Mouse (Mus musculus): ENCODE measurements around the gene Foxn3. TPM values are rescaled to one million over a fixed set of nuclear protein-coding genes. Genes with fewer than 3 reads are reported as not detected.

The Foxn3 gene
- polyA plus RNA-seq, 1 experiment from 2014 or later: 97.6 TPM

GRCm38 (mm10) chr12:99248606-99249005, 314.8 kb downstream of the Foxn3 start:
- H3K36me3 ChIP-seq: no peaks in the 10 kb centered on the region
- no peak overlapping the region for H3K9ac ChIP-seq
- 90% methylated on average over 8 of the region's 8 CpGs for WGBS
- H3K4me3 ChIP-seq (replicated peaks): no peak overlapping the region
- no peak overlapping the region for H3K4me2 ChIP-seq (replicated peaks)
- H3K4me1 ChIP-seq: peaks cover 14% of the 10 kb centered on the region
- no peaks in the 10 kb centered on the region for H3K9me3 ChIP-seq (replicated peaks)
- H3K27me3 ChIP-seq: no peaks in the 10 kb centered on the region
- no peak overlapping the region for H3K27ac ChIP-seq (replicated peaks)
- no peak for ATAC-seq (ENCODE audit: insufficient number of reproducible peaks, low FRiP score, low TSS enrichment, low read depth)

DNA sequence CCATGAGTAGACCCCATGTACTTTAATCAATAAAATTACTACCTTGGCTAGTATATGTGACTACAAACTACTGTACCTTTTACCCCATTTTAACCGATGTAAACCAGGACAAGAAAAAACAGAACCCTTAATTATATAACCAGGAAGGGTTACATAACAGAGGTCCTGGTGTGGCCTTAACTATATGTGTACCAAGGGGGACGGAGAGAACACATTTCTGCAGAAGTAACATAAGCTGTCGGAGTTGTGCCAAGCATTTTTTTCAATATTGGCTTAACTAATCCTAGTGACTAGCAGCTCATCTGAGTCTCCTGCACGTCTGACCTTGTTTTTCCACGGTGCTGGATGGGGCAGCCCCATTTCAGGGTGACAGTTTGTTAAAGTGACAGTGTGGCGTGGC, 315.4 kb downstream of the Foxn3 start:
- no peak overlapping the region for H3K27ac ChIP-seq (replicated peaks)
- no peaks in the 10 kb centered on the region for H3K27me3 ChIP-seq
- no peak for ATAC-seq (ENCODE audit: insufficient number of reproducible peaks, low FRiP score, low TSS enrichment, low read depth)
- 47% methylated on average over 6 of the region's 6 CpGs for WGBS
- H3K4me1 ChIP-seq: peaks cover 14% of the 10 kb centered on the region
- no peaks in the 10 kb centered on the region for H3K9me3 ChIP-seq (replicated peaks)
- H3K9ac ChIP-seq: no peak overlapping the region
- no peaks in the 10 kb centered on the region for H3K36me3 ChIP-seq
- H3K4me3 ChIP-seq (replicated peaks): no peak overlapping the region
- H3K4me2 ChIP-seq (replicated peaks): no peak overlapping the region

DNA sequence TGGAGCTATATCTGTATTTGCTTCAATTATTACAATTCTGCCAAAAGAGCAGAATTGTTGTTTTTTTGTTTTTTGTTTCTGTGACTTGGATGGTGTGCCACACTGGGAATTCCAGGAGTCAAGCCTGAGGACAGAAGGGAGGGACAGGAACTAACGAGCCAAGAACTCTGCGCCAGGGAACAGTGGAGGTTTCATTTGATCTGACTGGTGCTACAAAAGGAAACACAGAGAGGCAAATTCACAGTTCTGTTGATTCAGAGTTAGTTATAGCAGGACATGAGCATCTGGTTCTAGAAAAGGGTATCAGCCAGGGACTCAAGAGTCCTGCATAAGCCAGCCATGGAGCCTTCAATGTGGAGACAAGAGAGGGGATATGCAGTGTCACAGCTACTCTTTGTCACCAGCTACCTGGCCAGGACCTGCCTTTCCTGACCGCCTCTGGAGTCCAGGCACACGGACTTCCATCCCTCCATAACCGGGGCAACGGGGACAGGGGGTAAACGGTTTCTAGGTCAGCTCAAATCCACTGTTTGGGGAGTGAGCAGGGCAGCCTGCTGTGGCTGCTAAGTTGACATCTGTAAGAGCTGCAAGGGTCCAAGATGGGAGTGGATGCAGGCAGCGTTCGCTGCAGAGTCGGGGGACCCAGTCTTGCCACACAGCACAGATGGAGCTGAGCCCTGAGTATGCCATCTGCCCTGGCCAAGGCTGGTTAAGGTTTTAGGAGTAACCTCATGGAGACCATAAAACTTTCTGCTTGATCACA, 316.2 kb downstream of the Foxn3 start:
- Histone ChIP-seq H3K9me3 (replicated peaks) (no peaks in the 10 kb centered on the region), H3K4me3 (replicated peaks) (no peak overlapping the region), H3K27me3 (no peaks in the 10 kb centered on the region), H3K27ac (replicated peaks) (no peak overlapping the region), H3K4me2 (replicated peaks) (no peak overlapping the region), H3K9ac (no peak overlapping the region), H3K36me3 (no peaks in the 10 kb centered on the region), H3K4me1 (peaks cover 14% of the 10 kb centered on the region)
- no peak for ATAC-seq (ENCODE audit: insufficient number of reproducible peaks, low FRiP score, low TSS enrichment, low read depth)
- WGBS: 75% methylated on average over 10 of the region's 10 CpGs

DNA sequence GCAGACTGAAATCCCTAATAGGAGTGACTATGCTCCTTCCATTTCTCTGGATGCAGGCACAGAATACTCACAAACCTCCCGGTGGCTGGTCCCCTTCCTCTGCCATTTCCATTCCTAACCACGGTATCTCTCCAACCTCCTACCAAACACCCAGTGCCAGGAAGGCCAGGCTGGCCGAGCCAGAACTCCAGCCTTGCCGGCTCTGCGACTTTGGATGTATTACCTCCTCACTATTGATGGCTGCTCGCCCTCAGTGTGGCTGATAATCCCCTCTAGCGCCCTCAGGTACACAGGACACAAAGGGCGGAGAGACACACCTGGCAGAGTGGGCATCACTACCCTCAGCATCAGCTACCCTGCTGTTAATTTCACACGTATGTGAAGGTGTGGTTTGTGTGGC, 318.7 kb downstream of the Foxn3 start:
- Histone ChIP-seq H3K4me2 (replicated peaks) (no peak overlapping the region), H3K4me1 (peaks cover 24% of the 10 kb centered on the region), H3K27me3 (no peaks in the 10 kb centered on the region), H3K9ac (no peak overlapping the region), H3K9me3 (replicated peaks) (no peaks in the 10 kb centered on the region), H3K27ac (replicated peaks) (no peak overlapping the region), H3K4me3 (replicated peaks) (no peak overlapping the region), H3K36me3 (no peaks in the 10 kb centered on the region)
- 85% methylated on average over 9 of the region's 9 CpGs for WGBS
- no peak for ATAC-seq (ENCODE audit: insufficient number of reproducible peaks, low FRiP score, low TSS enrichment, low read depth)

DNA sequence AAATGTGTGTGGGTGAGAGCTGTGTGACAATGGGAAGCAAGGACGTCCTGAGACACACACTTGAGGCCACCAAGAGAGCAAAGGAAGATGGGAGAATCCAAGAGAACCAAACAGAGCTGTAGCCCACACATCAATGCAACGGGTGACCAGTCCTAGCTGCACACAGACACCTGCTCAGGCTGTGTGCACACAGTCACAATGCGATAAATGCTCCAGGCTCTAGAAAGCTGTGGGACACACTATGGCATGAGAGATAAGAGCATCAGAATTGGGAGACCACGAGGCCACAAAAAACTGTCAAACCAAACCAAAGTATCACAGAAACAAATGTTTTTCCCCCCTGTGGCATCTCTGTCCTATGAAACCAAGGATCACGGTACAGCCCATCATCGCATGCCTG, 319.1 kb downstream of the Foxn3 start:
- H3K4me1 ChIP-seq: peaks cover 29% of the 10 kb centered on the region
- H3K27me3 ChIP-seq: no peaks in the 10 kb centered on the region
- WGBS: 88% methylated on average over 6 of the region's 6 CpGs
- H3K36me3 ChIP-seq: no peaks in the 10 kb centered on the region
- H3K9ac ChIP-seq: no peak overlapping the region
- no peak overlapping the region for H3K4me2 ChIP-seq (replicated peaks)
- no peak overlapping the region for H3K4me3 ChIP-seq (replicated peaks)
- no peak overlapping the region for H3K27ac ChIP-seq (replicated peaks)
- H3K9me3 ChIP-seq (replicated peaks): no peaks in the 10 kb centered on the region
- ATAC-seq (ENCODE audit: insufficient number of reproducible peaks, low FRiP score, low TSS enrichment, low read depth): no peak

DNA sequence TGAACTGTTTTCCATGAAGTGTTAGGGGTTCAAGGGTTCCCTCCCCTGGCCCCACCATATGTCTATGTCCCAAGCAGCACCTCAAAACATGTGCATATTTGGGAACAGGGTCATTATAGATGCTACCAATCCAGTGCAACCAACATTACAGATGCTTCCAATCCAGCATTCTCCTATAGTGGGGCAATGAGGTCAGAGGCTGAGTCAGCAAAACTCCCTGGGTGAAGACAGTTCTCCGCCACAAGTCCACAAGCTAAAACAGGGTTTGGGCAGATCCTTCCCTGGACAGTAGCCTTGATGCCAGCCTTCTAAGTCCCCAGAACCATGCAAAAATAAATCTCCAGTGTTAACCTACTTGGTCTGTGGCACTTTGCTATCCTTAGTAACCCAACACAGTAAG, 320.1 kb downstream of the Foxn3 start:
- H3K27ac ChIP-seq (replicated peaks): no peak overlapping the region
- no peak overlapping the region for H3K4me2 ChIP-seq (replicated peaks)
- no peak overlapping the region for H3K4me3 ChIP-seq (replicated peaks)
- H3K4me1 ChIP-seq: peaks cover 32% of the 10 kb centered on the region
- no peaks in the 10 kb centered on the region for H3K27me3 ChIP-seq
- no peak for ATAC-seq (ENCODE audit: insufficient number of reproducible peaks, low FRiP score, low TSS enrichment, low read depth)
- WGBS: 73% methylated on average over 1 of the region's 1 CpGs
- no peaks in the 10 kb centered on the region for H3K36me3 ChIP-seq
- no peaks in the 10 kb centered on the region for H3K9me3 ChIP-seq (replicated peaks)
- H3K9ac ChIP-seq: no peak overlapping the region

GRCm38 (mm10) chr12:99240185-99240726, 323.1 kb downstream of the Foxn3 start:
- 0 out of 2 replicates have a peak overlapping the region, but pooled peaks have one; percentile 1 for H3K27ac ChIP-seq (replicated peaks)
- 51% methylated on average over 5 of the region's 5 CpGs for WGBS
- ATAC-seq (ENCODE audit: insufficient number of reproducible peaks, low FRiP score, low TSS enrichment, low read depth): no peak
- peaks cover 45% of the 10 kb centered on the region for H3K4me1 ChIP-seq
- H3K9me3 ChIP-seq (replicated peaks): no peaks in the 10 kb centered on the region
- no peaks in the 10 kb centered on the region for H3K27me3 ChIP-seq
- no peak overlapping the region for H3K4me3 ChIP-seq (replicated peaks)
- H3K4me2 ChIP-seq (replicated peaks): no peak overlapping the region
- no peaks in the 10 kb centered on the region for H3K36me3 ChIP-seq
- H3K9ac ChIP-seq: no peak overlapping the region

DNA sequence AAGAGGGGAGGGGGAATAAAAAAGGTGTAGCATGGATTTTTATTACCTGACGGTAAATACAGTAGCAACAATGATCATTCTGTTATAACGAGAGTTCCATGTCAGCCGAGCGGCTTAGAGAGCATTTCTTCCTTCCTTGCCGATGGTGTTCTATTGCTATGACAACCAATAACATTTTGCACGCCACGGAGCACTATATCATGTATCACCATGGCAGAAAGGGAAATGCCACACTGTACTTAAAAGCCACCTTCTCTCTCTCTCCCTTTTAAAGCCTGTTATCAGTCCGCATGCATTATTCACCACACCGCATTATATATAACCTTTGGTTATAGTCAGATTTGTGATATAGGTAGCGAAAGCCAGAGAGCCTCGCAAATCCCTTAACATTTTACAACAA, 323.6 kb downstream of the Foxn3 start:
- no peaks in the 10 kb centered on the region for H3K9me3 ChIP-seq (replicated peaks)
- H3K27ac ChIP-seq (replicated peaks): no peak overlapping the region
- H3K27me3 ChIP-seq: no peaks in the 10 kb centered on the region
- WGBS: 69% methylated on average over 11 of the region's 11 CpGs
- peaks cover 51% of the 10 kb centered on the region for H3K4me1 ChIP-seq
- no peak overlapping the region for H3K4me3 ChIP-seq (replicated peaks)
- H3K9ac ChIP-seq: no peak overlapping the region
- no peaks in the 10 kb centered on the region for H3K36me3 ChIP-seq
- ATAC-seq (ENCODE audit: insufficient number of reproducible peaks, low FRiP score, low TSS enrichment, low read depth): no peak
- H3K4me2 ChIP-seq (replicated peaks): no peak overlapping the region

GRCm38 (mm10) chr12:99237497-99237896, 325.9 kb downstream of the Foxn3 start:
- H3K4me3 ChIP-seq (replicated peaks): no peak overlapping the region
- no peak overlapping the region for H3K4me2 ChIP-seq (replicated peaks)
- ATAC-seq (ENCODE audit: insufficient number of reproducible peaks, low FRiP score, low TSS enrichment, low read depth): no peak
- H3K36me3 ChIP-seq: no peaks in the 10 kb centered on the region
- H3K9me3 ChIP-seq (replicated peaks): no peaks in the 10 kb centered on the region
- H3K27me3 ChIP-seq: no peaks in the 10 kb centered on the region
- WGBS: 73% methylated on average over 9 of the region's 9 CpGs
- no peak overlapping the region for H3K27ac ChIP-seq (replicated peaks)
- H3K4me1 ChIP-seq: peaks cover 73% of the 10 kb centered on the region
- H3K9ac ChIP-seq: no peak overlapping the region

GRCm38 (mm10) chr12:99234346-99234745, 329.0 kb downstream of the Foxn3 start:
- peak overlapping the region; percentile 68 for H3K27ac ChIP-seq (replicated peaks)
- H3K9ac ChIP-seq: no peak overlapping the region
- peaks cover 88% of the 10 kb centered on the region for H3K4me1 ChIP-seq
- ATAC-seq (ENCODE audit: insufficient number of reproducible peaks, low FRiP score, low TSS enrichment, low read depth): no peak
- H3K27me3 ChIP-seq: no peaks in the 10 kb centered on the region
- H3K36me3 ChIP-seq: no peaks in the 10 kb centered on the region
- no peak overlapping the region for H3K4me3 ChIP-seq (replicated peaks)
- H3K4me2 ChIP-seq (replicated peaks): no peak overlapping the region
- H3K9me3 ChIP-seq (replicated peaks): no peaks in the 10 kb centered on the region
- WGBS: 46% methylated on average over 6 of the region's 6 CpGs

DNA sequence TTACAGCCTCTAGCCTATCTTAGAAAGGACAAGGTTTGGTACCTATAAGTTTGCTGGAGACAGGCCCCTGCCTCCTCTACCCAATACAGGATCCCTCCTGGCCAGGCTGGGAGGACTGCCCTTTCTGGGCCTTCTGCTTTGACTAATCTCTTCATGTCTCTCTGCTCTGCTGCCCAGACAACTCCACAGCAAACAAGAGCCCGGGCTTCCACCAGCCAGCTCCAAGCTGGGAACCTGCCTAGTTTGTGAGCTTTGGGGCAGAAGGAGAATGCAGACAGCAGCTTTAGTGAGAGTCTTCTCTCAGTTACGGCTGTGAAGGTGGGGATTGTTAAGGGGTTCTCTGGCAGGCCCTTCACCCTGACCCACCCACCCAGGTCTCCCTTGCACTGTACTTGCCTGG, 330.0 kb downstream of the Foxn3 start:
- 62% methylated on average over 2 of the region's 2 CpGs for WGBS
- ATAC-seq (ENCODE audit: insufficient number of reproducible peaks, low FRiP score, low TSS enrichment, low read depth): no peak
- no peak overlapping the region for H3K4me2 ChIP-seq (replicated peaks)
- no peak overlapping the region for H3K4me3 ChIP-seq (replicated peaks)
- H3K9me3 ChIP-seq (replicated peaks): no peaks in the 10 kb centered on the region
- H3K4me1 ChIP-seq: peaks cover 84% of the 10 kb centered on the region
- H3K27me3 ChIP-seq: no peaks in the 10 kb centered on the region
- no peaks in the 10 kb centered on the region for H3K36me3 ChIP-seq
- H3K9ac ChIP-seq: no peak overlapping the region
- peak overlapping the region; percentile 68 for H3K27ac ChIP-seq (replicated peaks)

GRCm38 (mm10) chr12:99232478-99232877, 330.9 kb downstream of the Foxn3 start:
- H3K27ac ChIP-seq (replicated peaks): peak overlapping the region; percentile 3
- H3K36me3 ChIP-seq: no peaks in the 10 kb centered on the region
- H3K4me3 ChIP-seq (replicated peaks): no peak overlapping the region
- H3K4me1 ChIP-seq: peaks cover 78% of the 10 kb centered on the region
- ATAC-seq (ENCODE audit: insufficient number of reproducible peaks, low FRiP score, low TSS enrichment, low read depth): no peak
- H3K9ac ChIP-seq: no peak overlapping the region
- H3K9me3 ChIP-seq (replicated peaks): no peaks in the 10 kb centered on the region
- 67% methylated on average over 9 of the region's 9 CpGs for WGBS
- no peaks in the 10 kb centered on the region for H3K27me3 ChIP-seq
- H3K4me2 ChIP-seq (replicated peaks): no peak overlapping the region

Data from embryonic facial prominence, embryonic 15.5 days (tissue).